Mouse (Mus musculus): ENCODE data around the gene Acvr1b. TPM values are rescaled to one million over a fixed set of nuclear protein-coding genes. Genes with fewer than 3 reads are reported as not detected.
A peak's percentile ranks its signal among the peaks of the same experiment; 100 is the strongest.

Acvr1b gene
- polyA plus RNA-seq, 1 experiment from 2014 or later = 30.4 TPM

GRCm38 (mm10) chr15:101133993-101134704, 39.7 kb upstream of the Acvr1b start:
- DNase-seq (no peak), ATAC-seq (ENCODE audit: low FRiP score, low TSS enrichment) (no peak)
- no peak overlapping the region for H3K4me3 ChIP-seq (replicated peaks; ENCODE audit: low read depth, low read length)
- H3K9ac ChIP-seq (replicated peaks; ENCODE audit: low read length) = no peak overlapping the region
- peaks cover 6% of the 10 kb centered on the region for H3K4me1 ChIP-seq (ENCODE audit: control insufficient read depth, insufficient read depth, low read length)
- H3K27ac ChIP-seq (replicated peaks; ENCODE audit: low read depth, low read length) = no peak overlapping the region
- H3K4me2 ChIP-seq (ENCODE audit: low read length) = no peak overlapping the region
- 29% methylated on average over 15 of the region's 15 CpGs for WGBS
- no peaks in the 10 kb centered on the region for H3K36me3 ChIP-seq (ENCODE audit: control insufficient read depth, insufficient read depth, low read length)
- no peaks in the 10 kb centered on the region for H3K9me3 ChIP-seq (ENCODE audit: control insufficient read depth, low read length)
- peaks cover 23% of the 10 kb centered on the region for H3K27me3 ChIP-seq (ENCODE audit: control insufficient read depth, insufficient read depth, low read length)

GRCm38 (mm10) chr15:101135405-101135804, 38.5 kb upstream of the Acvr1b start:
- Histone ChIP-seq H3K36me3 (ENCODE audit: control insufficient read depth, insufficient read depth, low read length) (no peaks in the 10 kb centered on the region), H3K9ac (replicated peaks; ENCODE audit: low read length) (no peak overlapping the region), H3K4me1 (ENCODE audit: control insufficient read depth, insufficient read depth, low read length) (peaks cover 19% of the 10 kb centered on the region), H3K27me3 (ENCODE audit: control insufficient read depth, insufficient read depth, low read length) (peaks cover 10% of the 10 kb centered on the region), H3K27ac (replicated peaks; ENCODE audit: low read depth, low read length) (no peak overlapping the region), H3K4me3 (replicated peaks; ENCODE audit: low read depth, low read length) (no peak overlapping the region), H3K4me2 (ENCODE audit: low read length) (no peak overlapping the region), H3K9me3 (ENCODE audit: control insufficient read depth, low read length) (no peaks in the 10 kb centered on the region)
- no peak for ATAC-seq (ENCODE audit: low FRiP score, low TSS enrichment)
- WGBS = 67% methylated on average over 8 of the region's 8 CpGs
- DNase-seq = no peak

GRCm38 (mm10) chr15:101137455-101137854, 36.4 kb upstream of the Acvr1b start:
- no peak overlapping the region for H3K4me3 ChIP-seq (replicated peaks; ENCODE audit: low read depth, low read length)
- peaks cover 16% of the 10 kb centered on the region; the same call in 1 of the 2 replicates for H3K4me1 ChIP-seq (ENCODE audit: control insufficient read depth, insufficient read depth, low read length)
- no peak overlapping the region for H3K9ac ChIP-seq (replicated peaks; ENCODE audit: low read length)
- DNase-seq = no peak
- no peak overlapping the region for H3K4me2 ChIP-seq (ENCODE audit: low read length)
- ATAC-seq (ENCODE audit: low FRiP score, low TSS enrichment) = no peak
- 79% methylated on average over 11 of the region's 11 CpGs for WGBS
- peaks cover 6% of the 10 kb centered on the region; the same call in 1 of the 2 replicates for H3K27me3 ChIP-seq (ENCODE audit: control insufficient read depth, insufficient read depth, low read length)
- H3K36me3 ChIP-seq (ENCODE audit: control insufficient read depth, insufficient read depth, low read length) = no peaks in the 10 kb centered on the region
- H3K27ac ChIP-seq (replicated peaks; ENCODE audit: low read depth, low read length) = no peak overlapping the region
- H3K9me3 ChIP-seq (ENCODE audit: control insufficient read depth, low read length) = no peaks in the 10 kb centered on the region

GRCm38 (mm10) chr15:101138675-101139074, 35.2 kb upstream of the Acvr1b start:
- Histone ChIP-seq H3K36me3 (ENCODE audit: control insufficient read depth, insufficient read depth, low read length) (no peaks in the 10 kb centered on the region), H3K9me3 (ENCODE audit: control insufficient read depth, low read length) (no peaks in the 10 kb centered on the region), H3K9ac (replicated peaks; ENCODE audit: low read length) (no peak overlapping the region), H3K27ac (replicated peaks; ENCODE audit: low read depth, low read length) (no peak overlapping the region), H3K4me2 (ENCODE audit: low read length) (no peak overlapping the region), H3K4me3 (replicated peaks; ENCODE audit: low read depth, low read length) (no peak overlapping the region), H3K4me1 (ENCODE audit: control insufficient read depth, insufficient read depth, low read length) (peaks cover 16% of the 10 kb centered on the region; the same call in 1 of the 2 replicates), H3K27me3 (ENCODE audit: control insufficient read depth, insufficient read depth, low read length) (peaks cover 6% of the 10 kb centered on the region; the same call in 1 of the 2 replicates)
- DNase-seq (no peak), ATAC-seq (ENCODE audit: low FRiP score, low TSS enrichment) (no peak)
- WGBS = 94% methylated on average over 3 of the region's 3 CpGs

GRCm38 (mm10) chr15:101139885-101140284, 34.0 kb upstream of the Acvr1b start:
- peak overlapping the region; percentile 63 for H3K27ac ChIP-seq (replicated peaks; ENCODE audit: low read depth, low read length)
- DNase-seq (peak; percentile 78), ATAC-seq (ENCODE audit: low FRiP score, low TSS enrichment) (peak; percentile 36; the same call in 1 of the 2 replicates)
- H3K36me3 ChIP-seq (ENCODE audit: control insufficient read depth, insufficient read depth, low read length) = no peaks in the 10 kb centered on the region
- H3K27me3 ChIP-seq (ENCODE audit: control insufficient read depth, insufficient read depth, low read length) = peaks cover 5% of the 10 kb centered on the region; the same call in 1 of the 2 replicates
- peaks cover 16% of the 10 kb centered on the region; the same call in 1 of the 2 replicates for H3K4me1 ChIP-seq (ENCODE audit: control insufficient read depth, insufficient read depth, low read length)
- no peaks in the 10 kb centered on the region for H3K9me3 ChIP-seq (ENCODE audit: control insufficient read depth, low read length)
- H3K9ac ChIP-seq (replicated peaks; ENCODE audit: low read length) = no peak overlapping the region
- H3K4me2 ChIP-seq (ENCODE audit: low read length) = no peak overlapping the region
- H3K4me3 ChIP-seq (replicated peaks; ENCODE audit: low read depth, low read length) = no peak overlapping the region
- 11% methylated on average over 12 of the region's 12 CpGs for WGBS

- 62% methylated on average over 6 of the region's 6 CpGs for WGBS
Measured at GRCm38 (mm10) chr15:101140587-101140986, 33.3 kb upstream of the Acvr1b start.

GRCm38 (mm10) chr15:101141061-101141541, 32.8 kb upstream of the Acvr1b start:
- no peaks in the 10 kb centered on the region for H3K27me3 ChIP-seq (ENCODE audit: control insufficient read depth, insufficient read depth, low read length)
- DNase-seq (no peak), ATAC-seq (ENCODE audit: low FRiP score, low TSS enrichment) (no peak)
- no peak overlapping the region for H3K4me3 ChIP-seq (replicated peaks; ENCODE audit: low read depth, low read length)
- H3K36me3 ChIP-seq (ENCODE audit: control insufficient read depth, insufficient read depth, low read length) = no peaks in the 10 kb centered on the region
- WGBS = 4% methylated on average over 14 of the region's 14 CpGs
- no peak overlapping the region for H3K4me2 ChIP-seq (ENCODE audit: low read length)
- H3K9ac ChIP-seq (replicated peaks; ENCODE audit: low read length) = no peak overlapping the region
- no peak overlapping the region for H3K27ac ChIP-seq (replicated peaks; ENCODE audit: low read depth, low read length)
- peaks cover 16% of the 10 kb centered on the region; the same call in 1 of the 2 replicates for H3K4me1 ChIP-seq (ENCODE audit: control insufficient read depth, insufficient read depth, low read length)
- no peaks in the 10 kb centered on the region for H3K9me3 ChIP-seq (ENCODE audit: control insufficient read depth, low read length)

More at GRCm38 (mm10) chr15:101140587-101140986, 33.3 kb upstream of the Acvr1b start:
- H3K9me3 ChIP-seq (ENCODE audit: control insufficient read depth, low read length) = no peaks in the 10 kb centered on the region
- no peak overlapping the region for H3K4me2 ChIP-seq (ENCODE audit: low read length)
- no peak overlapping the region for H3K27ac ChIP-seq (replicated peaks; ENCODE audit: low read depth, low read length)
- no peak for ATAC-seq (ENCODE audit: low FRiP score, low TSS enrichment)
- DNase-seq = no peak
- H3K4me3 ChIP-seq (replicated peaks; ENCODE audit: low read depth, low read length) = no peak overlapping the region
- no peaks in the 10 kb centered on the region for H3K27me3 ChIP-seq (ENCODE audit: control insufficient read depth, insufficient read depth, low read length)
- H3K9ac ChIP-seq (replicated peaks; ENCODE audit: low read length) = no peak overlapping the region
- H3K36me3 ChIP-seq (ENCODE audit: control insufficient read depth, insufficient read depth, low read length) = no peaks in the 10 kb centered on the region
- peaks cover 16% of the 10 kb centered on the region; the same call in 1 of the 2 replicates for H3K4me1 ChIP-seq (ENCODE audit: control insufficient read depth, insufficient read depth, low read length)

- Histone ChIP-seq H3K4me1 (ENCODE audit: control insufficient read depth, insufficient read depth, low read length) (peaks cover 16% of the 10 kb centered on the region; the same call in 1 of the 2 replicates), H3K27me3 (ENCODE audit: control insufficient read depth, insufficient read depth, low read length) (no peaks in the 10 kb centered on the region), H3K36me3 (ENCODE audit: control insufficient read depth, insufficient read depth, low read length) (no peaks in the 10 kb centered on the region), H3K9me3 (ENCODE audit: control insufficient read depth, low read length) (no peaks in the 10 kb centered on the region), H3K9ac (replicated peaks; ENCODE audit: low read length) (no peak overlapping the region), H3K4me3 (replicated peaks; ENCODE audit: low read depth, low read length) (no peak overlapping the region), H3K27ac (replicated peaks; ENCODE audit: low read depth, low read length) (no peak overlapping the region), H3K4me2 (ENCODE audit: low read length) (no peak overlapping the region)
- DNase-seq = no peak
- 61% methylated on average over 8 of the region's 8 CpGs for WGBS
- ATAC-seq (ENCODE audit: low FRiP score, low TSS enrichment) = no peak
Measured at GRCm38 (mm10) chr15:101142672-101143071, 31.2 kb upstream of the Acvr1b start.

GRCm38 (mm10) chr15:101143494-101143893, 30.4 kb upstream of the Acvr1b start:
- WGBS = 22% methylated on average over 8 of the region's 8 CpGs
- H3K36me3 ChIP-seq (ENCODE audit: control insufficient read depth, insufficient read depth, low read length) = no peaks in the 10 kb centered on the region
- H3K4me1 ChIP-seq (ENCODE audit: control insufficient read depth, insufficient read depth, low read length) = peaks cover 24% of the 10 kb centered on the region; the same call in 1 of the 2 replicates
- H3K4me2 ChIP-seq (ENCODE audit: low read length) = no peak overlapping the region
- no peak overlapping the region for H3K4me3 ChIP-seq (replicated peaks; ENCODE audit: low read depth, low read length)
- DNase-seq (no peak), ATAC-seq (ENCODE audit: low FRiP score, low TSS enrichment) (no peak)
- no peaks in the 10 kb centered on the region for H3K9me3 ChIP-seq (ENCODE audit: control insufficient read depth, low read length)
- no peaks in the 10 kb centered on the region for H3K27me3 ChIP-seq (ENCODE audit: control insufficient read depth, insufficient read depth, low read length)
- no peak overlapping the region for H3K9ac ChIP-seq (replicated peaks; ENCODE audit: low read length)
- H3K27ac ChIP-seq (replicated peaks; ENCODE audit: low read depth, low read length) = no peak overlapping the region

Measured in midbrain, embryonic 14.5 days (tissue).